Comparison of ENCODE assay signal across 34 mouse cellular contexts in genomic region chr5:102290866-102291265, GRCm38 (mm10).
"Had no signal": no experiment of that assay in that cellular context is flagged by ENCODE, and none has a peak within 500 bp of the region (broad histone marks: within the 10 kb centered on the region; RNA-seq: fewer than 3 reads in every experiment).

No protein-coding gene starts in this region.

- H3K4me1 ChIP-seq: heart, embryonic 12.5 days; heart, embryonic 13.5 days; heart, embryonic 15.5 days; hindbrain, embryonic 12.5 days; hindbrain, embryonic 15.5 days; intestine, embryonic 15.5 days; kidney, embryonic 15.5 days had no signal

- H3K4me3 ChIP-seq: heart, embryonic 12.5 days; heart, embryonic 13.5 days; heart, embryonic 15.5 days; hindbrain, embryonic 10.5 days; hindbrain, embryonic 12.5 days; hindbrain, embryonic 13.5 days; hindbrain, embryonic 15.5 days; intestine, embryonic 15.5 days; kidney, embryonic 15.5 days; layer of hippocampus, adult 2 months; left cerebral cortex, adult 2 months had no signal

- H3K27ac ChIP-seq: heart, embryonic 13.5 days; heart, embryonic 15.5 days; hindbrain, embryonic 10.5 days; hindbrain, embryonic 12.5 days; hindbrain, embryonic 13.5 days; hindbrain, embryonic 14.5 days; hindbrain, embryonic 15.5 days; hindbrain, postnatal 0 days; intestine, embryonic 15.5 days; kidney, embryonic 15.5 days; kidney, postnatal 0 days; layer of hippocampus, adult 2 months; left cerebral cortex, adult 2 months had no signal

- ATAC-seq: hindbrain, embryonic 16.5 days; hindbrain, postnatal 0 days; inflammation-experienced regulatory T-cells, adult 6 months; intestine, embryonic 15.5 days; intestine, embryonic 16.5 days; intestine, postnatal 0 days had no signal

- H3K4me2 ChIP-seq: heart, embryonic 11.5 days; heart, embryonic 12.5 days; heart, embryonic 13.5 days; heart, embryonic 15.5 days; hindbrain, embryonic 12.5 days; hindbrain, embryonic 13.5 days; hindbrain, embryonic 14.5 days; hindbrain, embryonic 15.5 days; intestine, embryonic 15.5 days; kidney, embryonic 15.5 days had no signal

- H3K36me3 ChIP-seq: heart, embryonic 12.5 days; heart, embryonic 13.5 days; heart, embryonic 15.5 days; hindbrain, embryonic 10.5 days; hindbrain, embryonic 12.5 days; hindbrain, embryonic 13.5 days; hindbrain, embryonic 15.5 days; intestine, embryonic 15.5 days; kidney, embryonic 15.5 days had no signal

- H3K9me3 ChIP-seq: heart, embryonic 12.5 days; heart, embryonic 13.5 days; heart, embryonic 15.5 days; hindbrain, embryonic 10.5 days; hindbrain, embryonic 12.5 days; hindbrain, embryonic 13.5 days; hindbrain, embryonic 15.5 days; intestine, embryonic 15.5 days; kidney, embryonic 15.5 days had no signal

- DNase-seq: heart, postnatal 10 days; heart, postnatal 14 days; heart, postnatal 36 days; heart, postnatal 4 days; kidney, adult 11 months; kidney, adult 18-20 months; kidney, adult 2 months; kidney, adult 8-10 months; kidney, adult 9 months; kidney, postnatal 10 days; kidney, postnatal 14 days; kidney, postnatal 25 days; kidney, postnatal 4 days; layer of hippocampus, adult 9-11 months; layer of hippocampus, postnatal 36 days had no signal

- H3K27me3 ChIP-seq: heart, embryonic 12.5 days; heart, embryonic 13.5 days; heart, embryonic 15.5 days; hindbrain, embryonic 12.5 days; hindbrain, embryonic 13.5 days; hindbrain, embryonic 15.5 days; intestine, embryonic 15.5 days; kidney, embryonic 15.5 days had no signal

- H3K9ac ChIP-seq: heart, embryonic 12.5 days; heart, embryonic 13.5 days; heart, embryonic 15.5 days; hindbrain, embryonic 12.5 days; hindbrain, embryonic 13.5 days; hindbrain, embryonic 14.5 days; hindbrain, embryonic 15.5 days; intestine, embryonic 15.5 days; kidney, embryonic 15.5 days had no signal
